Mouse (Mus musculus) megakaryocyte, adult 5-6 weeks (primary cell): ENCODE data around the gene Zfyve16. TPM values are rescaled to one million over a fixed set of nuclear protein-coding genes. Genes with fewer than 3 reads are reported as not detected.

Experiments
- ATAC-seq: 2 replicates; pipeline ENCODE4 v1.8.0; 2016; ENCODE audit warnings: mild to moderate bottlenecking, inconsistent platforms; ENCODE audit not compliant: poor library complexity, severe bottlenecking
- total RNA-seq, 2 experiments: library from RNA; stranded (forward) in 1 of 2; stranded (reverse) in 1 of 2; fragments of 153-499, 151-499 nt in 1 of 2; fragments of 221-1000, 200-1000 nt in 1 of 2; gene quantifications; 2 replicates each; pipeline versions ENCODE4 v1.2.3 to v1.2.4; 2015 to 2017

Zfyve16 gene
- total RNA-seq (2015) (11.5 and 13.0 TPM in 2 replicates), total RNA-seq (2017) (10.9 and 14.7 TPM in 2 replicates)

DNA sequence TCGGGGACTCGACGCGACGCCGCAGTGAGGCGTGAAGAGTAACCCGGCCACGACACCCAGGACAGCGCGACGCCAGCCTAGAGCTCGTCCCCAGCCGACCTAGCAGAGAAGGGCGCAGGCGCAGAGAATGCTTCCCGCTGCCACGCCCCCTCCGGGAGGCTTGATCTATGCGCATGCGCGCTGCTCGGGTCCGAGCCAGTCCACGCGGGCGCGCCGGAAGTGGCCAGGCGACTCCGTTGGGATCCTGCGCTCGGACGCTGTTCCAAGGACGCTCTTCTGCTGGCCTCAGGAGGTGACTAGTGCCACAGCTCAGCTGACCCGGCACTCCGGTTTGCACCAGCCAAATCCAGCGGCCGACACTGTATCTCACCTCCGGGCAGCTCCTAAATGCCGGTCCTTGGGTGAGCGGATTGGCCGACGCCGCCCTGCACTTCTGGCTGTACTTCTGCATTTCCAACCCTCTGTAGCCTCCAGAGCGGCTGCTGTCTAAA is at the start of gene Zfyve16:
TSS of gene Zfyve16 (minus strand) at position 148 of the 491 bp plus-strand sequence.
- peak; percentile 78 for ATAC-seq

DNA sequence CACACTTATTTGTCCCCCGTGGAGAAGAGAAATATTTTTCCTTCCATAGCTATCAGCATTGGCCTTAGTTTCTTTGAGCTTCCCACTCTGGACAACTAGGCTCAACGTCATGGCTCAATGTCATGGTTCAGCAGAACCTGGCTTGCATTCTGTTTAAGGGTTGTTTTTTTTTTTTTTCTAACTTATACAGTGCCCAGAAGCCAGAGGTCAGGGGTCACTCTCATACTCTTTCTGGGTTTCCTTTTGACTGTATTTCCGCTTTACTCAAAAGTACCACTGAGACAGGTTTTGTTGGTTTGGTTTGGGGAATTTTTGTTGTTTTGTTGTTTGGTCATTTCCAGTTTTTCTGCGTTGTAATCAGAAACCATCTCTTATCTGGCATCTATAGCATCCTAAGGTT is 47.5 kb upstream of the Zfyve16 start:
- no peak for ATAC-seq

DNA sequence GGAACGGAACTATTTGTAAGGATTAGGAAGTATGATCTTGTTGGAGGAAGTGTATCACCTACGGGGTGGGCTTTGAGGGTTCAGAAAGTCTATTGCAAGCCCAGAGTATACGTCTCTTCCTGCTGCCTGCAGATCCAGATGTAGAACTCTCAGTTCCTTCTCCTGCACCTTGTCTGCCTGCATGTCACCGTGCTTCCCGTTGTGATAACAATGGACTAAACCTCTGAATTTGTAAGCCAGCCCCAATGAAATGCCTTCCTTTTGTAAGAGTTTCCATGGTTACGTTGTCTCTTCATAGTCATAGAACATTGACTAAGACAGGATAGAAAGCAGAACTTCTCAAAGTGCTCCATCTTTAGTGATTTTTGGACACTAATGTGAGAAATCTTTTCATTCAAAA is 46.0 kb upstream of the Zfyve16 start:
- ATAC-seq: peak; percentile 32; the same call in 1 of the 2 replicates

DNA sequence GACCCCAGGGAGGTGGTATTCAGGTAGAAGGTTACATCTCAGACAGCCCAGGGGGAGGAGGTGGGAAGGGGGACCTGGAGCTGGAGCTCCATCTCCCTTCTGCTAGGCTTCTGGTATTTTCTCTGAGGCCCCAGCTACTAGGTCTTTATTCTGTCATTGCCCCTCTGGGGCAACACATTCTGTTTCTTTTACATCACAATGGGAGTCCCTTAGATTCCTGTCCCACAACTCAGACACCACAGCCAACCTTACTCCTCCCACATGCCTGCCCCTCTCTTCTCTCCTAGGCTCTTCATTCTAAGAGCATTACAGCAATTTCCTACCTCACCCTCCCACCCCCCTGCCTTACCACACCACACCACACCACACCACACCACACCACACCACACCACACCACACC is 45.4 kb upstream of the Zfyve16 start, which contains the start of gene Spz1:
TSS of gene Spz1 (minus strand) at position 101 of the 400 bp plus-strand sequence.
- 0 out of 2 replicates have a peak, but pooled peaks have one; percentile 4 for ATAC-seq

DNA sequence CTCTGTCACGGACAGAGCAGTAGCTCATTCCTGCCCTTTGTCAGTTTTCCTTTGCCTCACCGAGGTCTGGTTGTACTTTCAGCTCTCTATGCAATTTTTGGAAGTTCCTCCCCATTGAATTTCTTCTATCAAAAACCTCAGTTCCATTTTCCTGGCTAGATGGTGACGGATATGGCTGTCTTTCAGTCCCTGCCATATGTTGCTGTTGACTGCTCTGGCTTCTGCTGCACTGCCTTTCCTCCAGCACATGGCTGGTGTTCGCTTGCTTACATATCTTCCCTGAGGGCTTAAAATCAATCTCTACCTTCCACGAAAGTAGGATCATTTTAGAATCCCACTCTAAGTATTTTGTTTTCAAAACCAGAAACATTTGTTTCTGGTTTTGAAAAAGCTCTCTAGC is 28.8 kb upstream of the Zfyve16 start:
- ATAC-seq: no peak

DNA sequence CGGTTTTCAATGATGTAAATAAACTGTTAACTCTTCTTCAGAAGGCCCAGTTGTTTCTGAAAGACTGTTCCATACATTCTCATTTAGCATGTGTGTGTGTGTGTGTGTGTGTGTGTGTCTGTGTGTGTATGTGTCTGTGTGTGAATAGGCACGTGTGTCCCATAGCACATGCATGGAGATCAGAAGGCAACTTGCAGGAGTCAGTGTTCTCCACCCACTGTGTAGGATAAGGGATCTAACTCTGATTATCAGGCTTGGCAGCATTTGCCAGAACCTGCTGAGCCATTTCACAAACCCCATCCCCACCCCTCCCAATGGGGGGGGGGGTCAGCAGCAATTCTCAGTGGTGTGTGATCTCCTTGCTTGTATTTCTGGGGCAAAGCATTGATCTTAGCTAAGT is 26.6 kb upstream of the Zfyve16 start:
- ATAC-seq: no peak

DNA sequence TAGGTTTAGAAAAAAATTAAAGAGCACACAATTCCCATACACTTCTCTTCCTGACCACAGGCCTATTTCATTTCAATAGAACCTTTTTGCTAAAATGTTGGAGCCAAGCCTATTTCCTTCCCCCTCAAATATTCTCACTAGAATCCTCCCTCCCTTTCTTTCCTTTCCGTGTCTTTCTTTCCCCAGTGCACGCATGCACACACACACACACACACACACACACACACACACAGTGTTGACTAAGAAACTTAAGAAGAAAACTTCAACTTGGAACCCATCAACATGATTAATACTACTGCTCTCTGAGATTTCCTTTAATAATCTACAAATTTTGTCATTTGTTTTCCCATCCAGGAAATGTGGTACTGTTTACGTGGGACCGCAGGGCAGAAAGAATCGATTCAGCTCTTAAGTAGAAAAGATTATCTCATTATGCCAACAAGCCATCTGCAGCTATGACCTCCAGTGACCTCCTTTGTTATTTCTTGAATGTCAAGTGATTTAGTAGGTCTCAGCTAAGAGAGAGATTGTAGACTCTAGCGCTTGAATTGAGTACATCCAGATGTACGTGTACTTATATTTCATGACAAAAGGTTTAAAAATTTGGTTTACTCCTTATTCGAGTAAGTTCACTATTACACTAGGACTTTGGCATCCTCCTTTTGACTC is 25.9 kb upstream of the Zfyve16 start:
- ATAC-seq: no peak

DNA sequence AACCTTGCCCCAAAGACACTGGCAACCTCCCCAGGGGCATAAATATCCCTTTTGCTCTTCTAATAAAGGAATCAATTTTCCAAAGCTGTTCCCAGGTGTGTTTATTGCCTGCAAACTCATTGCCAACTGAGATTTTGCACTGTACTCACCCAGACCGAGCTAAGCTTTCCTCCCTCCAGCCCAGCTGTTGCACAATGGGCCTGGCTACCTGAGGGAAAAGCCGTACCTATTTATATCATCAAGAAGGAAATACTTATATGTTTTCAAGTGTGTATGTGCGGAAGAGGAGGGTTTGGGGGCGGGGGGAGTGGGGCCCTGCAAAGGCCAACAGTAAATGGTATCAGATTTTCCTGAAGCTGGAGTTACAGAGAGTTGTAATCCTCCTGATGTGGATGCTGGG is 16.4 kb upstream of the Zfyve16 start:
- no peak for ATAC-seq

DNA sequence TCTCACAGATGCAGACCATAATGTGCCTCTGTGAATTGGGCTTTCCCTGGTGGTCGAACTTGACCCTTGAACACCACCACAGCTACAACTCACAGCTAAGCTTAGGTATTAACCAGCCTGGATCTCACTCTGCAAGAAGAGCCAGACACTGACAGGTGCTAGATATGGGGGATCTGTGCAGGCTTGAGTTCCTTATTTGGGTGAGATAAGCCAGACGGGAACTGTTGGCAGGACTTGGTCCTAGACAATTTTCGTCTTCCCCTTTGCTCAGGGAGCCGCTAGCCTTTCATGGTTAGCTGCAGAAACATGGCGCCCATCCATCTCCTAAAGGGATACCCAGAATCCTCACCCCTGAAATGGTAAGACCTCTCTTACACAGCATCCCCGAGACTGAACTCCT is 10.3 kb upstream of the Zfyve16 start:
- ATAC-seq: no peak

DNA sequence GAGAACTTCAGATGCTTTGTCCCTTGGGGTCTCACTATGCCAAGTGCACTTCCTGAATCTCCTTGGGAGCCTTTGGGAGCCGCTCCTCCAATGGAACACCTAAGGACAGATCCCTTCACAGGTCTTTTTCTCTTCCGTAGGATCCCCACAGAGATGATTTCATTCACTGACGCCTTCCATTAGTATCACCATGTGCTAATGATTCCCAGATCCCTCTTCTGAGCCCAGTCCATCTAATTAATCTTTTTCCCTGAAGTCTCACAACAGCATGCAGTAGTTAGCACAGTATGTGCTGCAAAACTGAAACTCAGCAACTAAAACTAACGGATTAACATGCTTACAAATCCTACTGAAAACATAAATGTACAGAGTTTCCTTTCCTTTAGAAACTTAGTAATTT is 8.5 kb upstream of the Zfyve16 start:
- no peak for ATAC-seq

DNA sequence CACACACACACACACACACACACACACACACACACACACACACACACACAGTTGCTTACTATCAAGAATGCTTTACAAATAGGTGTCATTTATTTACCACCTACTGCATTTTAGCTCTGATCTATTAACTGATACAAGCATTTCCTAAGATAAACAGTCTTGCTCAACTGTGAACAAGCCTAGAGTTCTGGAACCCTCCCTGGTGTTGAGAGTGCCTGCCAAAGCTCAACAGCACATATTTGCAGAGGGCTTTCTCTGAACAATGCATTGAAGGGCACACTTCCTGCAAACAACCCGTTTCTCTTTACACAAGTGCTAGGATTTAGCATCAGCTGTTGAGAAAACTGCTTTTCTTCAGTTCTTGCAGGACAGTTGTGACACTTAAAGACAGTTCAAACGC is 3.1 kb upstream of the Zfyve16 start:
- no peak for ATAC-seq

DNA sequence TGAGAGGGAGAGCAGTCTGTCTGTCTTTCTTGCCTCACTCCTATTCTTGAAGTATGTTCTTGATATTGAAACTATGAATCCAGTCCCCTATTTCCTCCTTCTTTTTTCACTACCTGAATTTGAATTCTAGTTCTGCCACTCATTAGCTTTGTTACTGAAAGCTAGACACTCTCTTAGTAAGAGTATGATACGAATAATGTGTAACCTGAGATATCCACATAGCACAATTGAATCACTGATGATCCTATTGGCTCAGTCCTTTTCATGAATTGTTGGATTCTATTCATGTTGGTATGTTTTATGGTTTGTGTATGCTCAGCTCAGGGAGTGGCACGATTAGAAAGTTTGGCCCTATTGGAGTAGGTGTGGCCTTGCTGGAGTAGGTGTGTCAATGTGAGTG is 1.5 kb upstream of the Zfyve16 start:
- no peak for ATAC-seq

DNA sequence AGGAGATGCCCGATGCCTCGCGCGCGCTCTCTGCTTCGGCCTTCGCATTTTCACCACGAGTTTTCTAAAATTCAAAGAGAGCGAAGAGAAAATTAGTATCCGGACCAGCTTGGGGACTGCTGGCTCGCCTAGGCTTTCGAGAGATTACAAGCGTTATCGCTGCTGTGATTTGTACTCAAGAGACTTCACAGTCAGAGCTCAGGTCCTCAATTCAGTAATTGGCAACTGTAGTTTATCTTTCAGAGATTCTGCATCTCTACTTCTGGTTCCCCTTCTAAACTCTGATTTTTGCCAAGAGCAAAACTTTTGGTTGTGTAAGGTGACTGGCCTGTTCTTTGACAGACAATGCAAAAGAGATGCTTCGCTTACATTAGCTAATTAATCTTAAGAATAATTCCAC is 569 bp upstream of the Zfyve16 start:
- peak; percentile 9 for ATAC-seq

DNA sequence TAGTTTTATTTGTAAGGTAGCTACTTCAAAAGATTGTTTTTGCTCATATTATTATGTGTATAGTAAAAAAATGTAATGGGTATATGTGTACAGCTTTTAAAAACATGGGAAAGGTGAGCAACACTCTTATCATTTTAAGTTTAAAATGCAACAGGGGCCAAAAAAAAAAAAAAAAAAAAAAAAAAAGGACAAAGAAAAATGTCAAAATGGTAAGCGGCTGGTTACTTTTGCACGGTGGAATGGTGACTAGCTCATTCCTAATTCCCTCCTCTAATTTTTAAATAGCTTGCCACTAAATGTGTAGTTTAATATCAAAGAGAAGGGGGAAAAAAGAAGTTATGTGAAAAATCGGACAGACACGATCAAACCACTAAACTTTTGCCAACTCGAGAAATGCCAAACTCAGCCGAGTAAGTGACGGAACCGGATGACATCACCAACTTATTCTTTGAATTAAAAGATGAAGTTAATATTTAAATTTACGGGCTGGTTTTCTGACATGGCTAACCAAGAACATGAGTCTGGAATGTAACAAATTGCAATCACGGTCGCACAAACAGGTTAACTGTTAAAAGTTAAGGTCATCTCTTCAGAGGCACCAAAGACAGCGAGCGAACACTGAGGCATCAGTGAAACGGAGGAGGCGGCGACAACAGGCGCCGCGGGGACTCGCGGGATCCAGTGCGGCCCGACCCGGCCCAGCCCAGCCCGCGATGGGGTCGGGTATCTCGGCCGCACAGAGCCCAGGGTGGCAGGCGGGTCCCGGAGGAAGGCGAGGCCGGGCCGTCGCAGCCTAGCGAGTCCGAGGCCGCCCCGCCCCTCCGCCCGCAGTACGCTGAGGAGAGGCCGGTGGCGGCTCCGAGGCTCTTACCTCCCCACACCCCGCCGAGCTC is 594 bp downstream of the Zfyve16 start:
- no peak for ATAC-seq

DNA sequence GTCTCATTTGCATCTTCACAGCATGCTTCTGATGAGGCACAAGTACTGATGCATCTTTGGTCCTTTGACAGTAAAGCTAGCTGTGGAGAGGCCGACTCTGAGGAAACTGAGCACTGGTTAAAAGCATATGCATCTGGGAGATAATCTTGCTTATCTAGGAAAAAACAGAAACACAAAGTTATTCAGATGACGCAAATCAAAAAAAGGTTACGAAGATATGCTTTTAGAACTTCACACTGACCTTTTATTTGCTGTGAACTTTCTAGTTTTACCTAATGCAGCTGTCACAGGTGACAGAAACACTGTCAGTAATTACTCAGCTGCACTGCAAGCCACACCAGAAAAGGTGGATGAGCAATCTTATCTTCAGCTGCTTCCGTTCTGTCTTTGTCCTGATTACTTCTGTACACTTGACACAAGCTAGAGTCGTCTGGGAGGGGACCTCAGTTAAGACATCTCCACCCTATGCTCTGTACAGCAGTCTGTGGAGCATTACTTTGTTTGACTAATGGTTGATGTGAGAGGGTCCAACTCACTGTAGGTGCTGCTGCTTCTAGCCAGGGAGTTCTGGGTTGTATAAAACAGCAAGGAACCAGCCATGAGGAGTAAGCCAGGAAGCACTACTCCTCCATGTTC is 7.4 kb downstream of the Zfyve16 start:
- ATAC-seq: no peak

DNA sequence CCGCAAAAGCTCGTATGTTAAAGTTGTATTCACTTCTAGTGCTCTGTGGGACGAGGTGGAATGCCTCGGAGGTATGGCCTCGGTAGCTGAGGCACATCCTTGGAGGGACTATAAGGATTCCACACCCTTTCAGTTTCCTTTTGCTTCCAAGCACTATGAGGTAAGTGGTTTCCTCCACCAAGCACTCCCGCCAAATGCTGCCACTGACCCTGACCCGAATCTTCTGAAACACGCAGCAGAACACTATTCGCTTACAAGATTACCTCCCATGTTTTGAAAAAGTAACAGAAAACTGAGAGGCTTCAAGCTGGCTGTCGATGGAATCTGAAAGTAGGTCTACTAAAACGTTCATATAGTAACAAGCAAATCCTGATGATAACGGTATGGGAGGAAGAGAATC is 25.8 kb downstream of the Zfyve16 start:
- ATAC-seq: no peak

DNA sequence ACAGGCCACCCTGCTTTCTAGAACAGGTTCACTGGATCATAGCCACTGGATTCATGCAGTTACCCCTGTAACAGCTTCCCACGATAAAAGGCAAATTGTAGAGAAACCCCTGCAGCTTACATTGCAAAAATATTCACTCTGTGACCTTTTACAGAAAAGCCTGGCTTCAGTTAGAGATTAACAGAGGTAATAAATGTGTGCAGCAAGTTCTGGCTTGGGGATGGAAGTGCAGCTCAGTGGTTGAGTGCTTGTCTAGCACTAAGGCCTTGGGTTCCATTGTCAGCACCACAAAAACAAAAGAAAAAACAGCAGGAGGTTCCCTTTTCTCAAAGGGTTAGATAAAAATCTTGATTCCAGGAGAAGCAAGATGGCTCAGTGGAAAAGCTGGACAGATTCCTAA is 38.7 kb downstream of the Zfyve16 start:
- ATAC-seq: no peak

DNA sequence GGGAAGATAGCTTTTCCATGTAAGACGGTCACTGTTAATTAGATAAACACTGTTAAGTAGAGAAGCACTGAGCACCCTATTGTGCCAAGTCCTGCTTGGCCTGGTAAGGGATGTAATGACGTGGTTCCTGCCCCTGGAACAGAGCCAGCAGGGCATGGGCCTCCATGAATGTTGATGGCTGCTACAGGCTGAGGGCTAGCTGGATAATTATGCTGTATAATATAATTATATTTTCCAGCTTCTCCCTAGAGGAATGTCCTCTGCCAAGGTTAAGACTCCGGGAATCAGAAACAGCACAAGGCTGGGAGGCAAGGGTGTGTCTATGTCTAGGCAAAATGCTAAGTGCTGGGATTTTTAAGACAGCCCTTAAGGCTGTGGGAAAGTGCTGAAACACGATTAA is 39.9 kb downstream of the Zfyve16 start:
- ATAC-seq: no peak

DNA sequence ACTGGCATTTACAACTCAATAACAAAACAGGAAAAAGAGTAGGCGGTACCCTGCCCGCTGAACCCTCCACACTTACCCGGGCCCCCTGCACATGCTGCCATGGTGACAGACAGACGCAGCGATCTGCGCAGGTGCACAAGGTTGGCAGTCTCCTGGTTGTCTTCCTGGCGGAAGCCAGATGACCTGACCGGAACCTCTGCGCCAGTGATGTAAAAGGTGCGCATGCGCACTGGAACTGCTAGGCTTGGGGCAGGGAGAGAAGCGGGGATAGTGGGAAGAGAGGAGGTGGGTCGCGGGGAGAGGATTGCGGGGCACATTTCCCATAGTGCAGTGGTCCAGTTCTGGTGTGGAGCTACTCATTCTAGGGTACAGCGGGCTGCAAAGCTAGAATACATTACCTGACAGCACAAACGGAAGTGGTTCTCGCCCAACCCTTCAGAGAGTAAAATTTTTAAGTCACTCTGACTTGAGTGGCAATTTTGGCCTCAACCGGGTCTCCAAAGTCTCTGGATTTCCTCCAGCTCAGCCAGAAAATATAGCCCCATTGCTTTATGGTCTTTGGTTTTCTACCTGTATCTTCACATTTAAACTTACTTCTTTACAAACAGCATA is 46.7 kb downstream of the Zfyve16 start, which contains the start of gene Fam151b:
TSS of gene Fam151b (minus strand) at position 164 of the 612 bp plus-strand sequence.
- ATAC-seq: peak; percentile 98

DNA sequence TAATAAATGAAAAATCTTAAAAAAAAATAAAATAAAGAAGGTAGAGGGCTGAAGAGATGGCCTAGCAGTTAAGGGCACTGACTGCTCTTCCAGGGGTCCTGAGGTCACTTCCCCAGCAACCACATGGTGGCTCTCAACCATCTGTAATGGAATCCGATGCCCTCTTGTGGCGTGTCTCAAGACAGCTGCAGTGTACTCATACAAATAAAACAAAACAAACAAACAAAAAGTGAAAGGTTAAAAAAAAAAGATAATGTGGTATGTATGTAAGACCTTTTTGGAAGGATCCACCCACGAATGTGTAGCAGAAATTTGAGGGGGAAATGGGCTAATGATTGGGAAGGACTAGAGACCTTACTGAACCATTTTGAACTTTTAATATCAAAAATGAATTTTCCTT is 47.3 kb downstream of the Zfyve16 start:
- peak; percentile 39 for ATAC-seq

DNA sequence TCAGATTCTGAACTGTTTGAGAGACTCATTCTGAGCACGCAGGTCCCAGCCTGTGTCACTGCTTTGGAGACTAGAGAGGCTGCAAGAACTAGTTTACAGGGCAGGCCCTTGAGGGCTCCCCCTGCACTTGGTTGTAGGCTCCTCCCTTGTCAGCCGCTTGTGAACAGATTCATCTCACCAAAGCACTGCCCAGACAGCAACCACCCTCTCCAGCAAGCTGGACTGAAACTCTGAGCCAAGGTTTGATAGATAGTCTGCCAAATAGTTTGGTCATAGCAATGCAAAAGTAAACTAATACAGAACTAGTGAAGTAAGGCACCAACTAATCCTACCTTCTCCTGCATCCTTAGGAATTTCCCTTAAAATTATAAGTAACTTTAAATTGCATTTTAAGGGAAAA is 60.5 kb downstream of the Zfyve16 start:
- no peak for ATAC-seq
